Mouse (Mus musculus) hindbrain, embryonic 12.5 days (tissue): ENCODE results near the gene Llgl1. TPM values are rescaled to one million over a fixed set of nuclear protein-coding genes. Genes with fewer than 3 reads are reported as not detected.

ENCODE experiments used
- ATAC-seq: fragments of 200-750 bp; cut with Nextera tagmentation; 2 replicates; pipeline ENCODE4 v1.8.0; 2017; ENCODE audit warnings: moderate TSS enrichment; ENCODE audit not compliant: low FRiP score
- H3K27ac ChIP-seq: fragments of 300-500 bp; sonication (generic); 2 replicates; pipeline ENCODE4 v1.5.1; 2016; ENCODE audit warnings: mild to moderate bottlenecking
- H3K27me3 ChIP-seq: fragments of 300-500 bp; sonication (generic); 2 replicates; pipeline ENCODE4 v1.6.1; 2016; ENCODE audit warnings: mild to moderate bottlenecking
- H3K36me3 ChIP-seq: fragments of 300-500 bp; sonication (generic); 2 replicates; pipeline ENCODE4 v1.6.1; 2016; ENCODE audit warnings: mild to moderate bottlenecking
- H3K4me1 ChIP-seq: fragments of 300-500 bp; sonication (generic); 2 replicates; pipeline ENCODE4 v1.6.1; 2016
- H3K4me2 ChIP-seq: fragments of 300-500 bp; sonication (generic); replicated peaks from 2 replicates; pipeline ENCODE4 v1.6.1; 2016; ENCODE audit warnings: mild to moderate bottlenecking
- H3K4me3 ChIP-seq: fragments of 300-500 bp; sonication (generic); 2 replicates; pipeline ENCODE4 v1.5.1; 2016; ENCODE audit warnings: mild to moderate bottlenecking
- H3K9ac ChIP-seq: fragments of 300-500 bp; sonication (generic); 2 replicates; pipeline ENCODE4 v1.6.1; 2016; ENCODE audit warnings: mild to moderate bottlenecking, moderate library complexity
- H3K9me3 ChIP-seq: fragments of 300-500 bp; sonication (generic); replicated peaks from 2 replicates; pipeline ENCODE4 v1.6.1; 2016; ENCODE audit warnings: mild to moderate bottlenecking
- WGBS: fragments of 180-500 bp; shearing (Covaris S2); methylation state at CpG from one replicate; pipeline ENCODE4 v1.1.7; 2016; 5-methylcytosine and 5-hydroxymethylcytosine counted together
- polyA plus RNA-seq: library from polyadenylated mRNA; unstranded; fragments of >200 nt; fragmentation: Nextera tagmentation; extraction: Ambion mirVana; gene quantifications from 2 replicates; pipeline ENCODE4 v1.2.1, GENCODE M21; 2016

The Llgl1 gene
- 106 and 113 TPM in 2 replicates for polyA plus RNA-seq

DNA sequence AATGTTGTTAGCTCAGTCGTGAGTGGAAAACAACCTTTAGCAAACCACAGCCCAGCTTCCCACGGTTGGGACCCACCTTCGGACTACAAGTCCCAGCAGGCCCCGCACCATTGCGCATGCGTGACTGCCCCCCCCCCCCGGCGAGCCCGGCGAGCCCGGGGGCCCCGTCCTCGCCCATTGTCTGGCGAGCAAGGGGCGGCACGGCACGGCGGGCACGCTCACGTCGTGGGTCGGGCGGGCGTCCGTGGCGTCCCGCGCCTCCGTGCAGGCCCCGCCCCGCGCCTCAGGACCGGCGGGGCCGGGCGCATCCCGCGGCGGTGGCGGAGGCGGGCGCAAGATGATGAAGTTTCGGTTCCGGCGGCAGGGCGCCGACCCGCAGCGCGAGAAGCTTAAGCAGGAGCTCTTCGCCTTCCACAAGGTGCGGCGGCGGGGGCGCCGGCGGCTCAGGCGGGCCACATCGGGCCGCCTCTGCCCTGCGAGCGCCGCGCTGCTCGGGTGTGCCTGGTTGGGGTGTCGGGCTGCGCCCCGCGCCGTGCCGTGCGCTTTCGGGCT, at the start of gene Llgl1:
Gene Llgl1, plus strand, starts transcription at position 200 of the 552 bp plus-strand sequence.
- 0% methylated on average over 71 of the region's 73 CpGs for WGBS

DNA sequence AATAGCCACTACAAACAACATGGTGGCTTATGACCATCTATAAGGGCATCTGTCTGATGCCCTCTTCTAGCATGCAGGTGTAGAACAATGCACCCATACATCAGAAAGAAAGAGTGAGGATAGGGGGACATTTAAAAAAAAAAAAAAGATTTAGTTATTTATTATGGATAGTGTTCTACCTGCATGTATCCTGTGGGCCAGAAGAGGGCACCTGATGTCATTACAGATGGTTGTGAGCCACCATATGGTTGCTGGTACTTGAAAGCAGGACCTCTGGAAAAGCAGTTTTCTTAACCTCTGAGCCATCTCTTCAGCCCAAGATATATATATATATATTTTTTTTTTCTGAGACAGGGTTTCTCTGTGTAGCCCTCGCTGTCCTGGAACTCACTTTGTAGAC, 3.4 kb upstream of the Llgl1 start:
- WGBS = 73% methylated on average over 1 of the region's 1 CpGs
- no peak for ATAC-seq
- Histone ChIP-seq H3K9ac (no peak overlapping the region), H3K27me3 (no peaks in the 10 kb centered on the region), H3K9me3 (no peaks in the 10 kb centered on the region), H3K27ac (no peak overlapping the region), H3K4me2 (no peak overlapping the region), H3K4me3 (no peak overlapping the region), H3K36me3 (no peaks in the 10 kb centered on the region), H3K4me1 (peaks cover 15% of the 10 kb centered on the region)

More for the DNA sequence above, at the start of gene Llgl1:
- Histone ChIP-seq H3K4me1 (peaks cover 43% of the 10 kb centered on the region), H3K4me3 (peak within 1 kb of the TSS; percentile 70), H3K4me2 (peak within 1 kb of the TSS; percentile 78), H3K27me3 (no peaks in the 10 kb centered on the region), H3K36me3 (peaks cover 9% of the 10 kb centered on the region), H3K9me3 (no peaks in the 10 kb centered on the region), H3K9ac (peak within 1 kb of the TSS; percentile 92), H3K27ac (peak within 1 kb of the TSS; percentile 87)
- peak; percentile 80 for ATAC-seq

DNA sequence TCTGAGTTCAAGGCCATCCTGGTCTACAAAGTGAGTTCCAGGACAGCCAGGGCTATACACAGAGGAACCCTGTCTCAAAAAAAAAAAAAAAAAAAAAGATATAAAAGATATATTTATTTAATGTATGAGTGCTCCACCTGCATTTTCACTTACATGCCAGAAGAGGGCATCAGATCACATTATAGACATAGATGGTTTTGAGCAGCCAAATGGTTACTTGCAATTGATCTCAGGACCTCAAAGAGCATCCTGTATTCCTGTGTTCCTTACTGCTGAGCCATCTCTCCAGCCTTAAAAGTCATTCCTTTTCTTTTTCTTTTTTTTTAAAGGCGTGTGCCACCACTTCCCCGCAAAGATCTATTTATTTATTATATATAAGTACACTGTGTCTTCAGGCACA, 2.0 kb upstream of the Llgl1 start:
- Histone ChIP-seq H3K9ac (no peak overlapping the region), H3K4me1 (peaks cover 29% of the 10 kb centered on the region), H3K27ac (no peak overlapping the region), H3K27me3 (no peaks in the 10 kb centered on the region), H3K4me3 (no peak overlapping the region), H3K9me3 (no peaks in the 10 kb centered on the region), H3K36me3 (no peaks in the 10 kb centered on the region), H3K4me2 (no peak overlapping the region)
- WGBS = 70% methylated on average over 2 of the region's 2 CpGs
- ATAC-seq = no peak

DNA sequence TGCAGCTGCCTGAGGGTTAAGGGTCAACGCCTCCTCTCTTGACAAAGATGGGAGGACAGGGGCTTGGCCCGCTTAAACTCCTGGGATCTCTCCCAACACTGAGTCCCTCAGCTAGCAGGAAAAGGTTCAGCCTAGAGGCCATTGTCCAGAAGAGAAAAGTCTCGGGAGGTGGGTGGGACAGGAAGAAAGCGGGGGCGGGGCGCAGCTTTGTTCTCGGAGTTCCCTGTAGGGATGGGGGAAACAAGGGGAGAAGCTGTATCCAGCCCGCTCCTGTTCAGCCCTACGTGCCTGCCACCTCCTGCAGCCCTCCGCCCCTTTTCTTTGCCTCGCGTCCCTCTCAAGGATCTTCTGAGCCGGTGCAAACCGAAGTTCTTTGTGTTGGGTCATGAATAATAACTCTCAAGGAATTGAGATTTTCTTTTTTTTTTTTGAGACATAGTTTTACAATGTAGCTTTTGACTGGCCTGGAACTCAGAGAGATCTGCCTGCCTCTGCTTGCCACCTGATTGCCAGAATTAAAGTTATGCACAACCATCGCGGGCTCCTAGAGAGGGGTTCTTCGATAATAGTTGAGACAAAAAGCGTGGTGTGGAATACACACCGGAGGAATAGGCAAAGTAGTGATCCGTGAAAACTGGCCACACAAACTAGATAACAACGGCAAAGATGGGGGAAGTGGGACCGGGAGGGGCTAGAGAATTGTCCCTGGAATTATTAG, 558 bp upstream of the Llgl1 start:
- WGBS = 1% methylated on average over 22 of the region's 22 CpGs
- Histone ChIP-seq H3K27me3 (no peaks in the 10 kb centered on the region), H3K9ac (peak overlapping the region; percentile 92), H3K36me3 (0 out of 2 replicates have a peak, but pooled peaks cover 4% of the 10 kb centered on the region), H3K4me1 (peaks cover 43% of the 10 kb centered on the region), H3K4me2 (peak overlapping the region; percentile 78), H3K4me3 (peak overlapping the region; percentile 70), H3K27ac (peak overlapping the region; percentile 87), H3K9me3 (no peaks in the 10 kb centered on the region)
- peak; percentile 59 for ATAC-seq

DNA sequence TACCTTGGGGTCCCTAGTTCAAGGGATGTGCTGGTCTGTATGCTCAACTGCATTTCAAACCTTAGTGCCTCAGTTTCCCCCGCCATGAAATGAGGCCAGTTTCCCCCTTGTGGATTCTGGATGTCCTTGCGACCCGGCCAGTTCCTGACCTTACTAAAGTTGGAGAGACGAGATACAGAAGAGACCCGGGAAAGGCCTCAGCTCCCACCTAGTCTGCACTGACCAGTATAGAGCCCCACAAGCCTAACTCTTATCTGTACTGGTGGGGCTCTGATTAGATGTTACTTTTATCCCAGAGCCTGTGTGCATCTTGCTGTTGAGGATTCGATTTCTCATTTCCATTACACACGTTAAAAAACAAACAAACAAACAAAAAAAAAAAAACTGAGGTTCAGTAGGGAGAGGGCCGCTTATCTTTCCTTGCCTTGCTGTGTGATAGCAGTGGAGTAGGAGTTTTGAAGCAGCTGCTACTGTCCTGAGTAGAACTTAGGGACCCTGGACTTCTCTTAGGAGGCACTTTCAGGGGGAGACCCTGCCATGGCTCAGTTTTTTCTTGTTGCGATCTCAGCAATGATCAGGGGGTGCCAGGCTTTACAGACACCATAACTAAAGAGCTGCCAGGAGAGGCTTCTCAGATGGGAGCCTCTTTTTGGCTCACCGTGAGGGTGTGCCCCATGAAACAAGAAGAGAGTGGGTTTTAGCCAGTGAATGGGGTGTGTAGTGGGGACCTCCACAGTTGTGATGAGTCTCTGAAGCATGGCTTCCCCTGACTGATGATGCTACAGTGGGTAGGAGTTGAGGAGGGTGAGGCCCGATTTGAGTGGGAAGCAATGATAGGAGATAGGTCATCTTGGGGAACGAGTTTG, 1.0 kb downstream of the Llgl1 start:
- Histone ChIP-seq H3K27me3 (no peaks in the 10 kb centered on the region), H3K27ac (peak overlapping the region; percentile 87), H3K4me3 (peak overlapping the region; percentile 70), H3K9ac (peak overlapping the region; percentile 92), H3K4me1 (peaks cover 43% of the 10 kb centered on the region), H3K4me2 (peak overlapping the region; percentile 78), H3K9me3 (no peaks in the 10 kb centered on the region), H3K36me3 (peaks cover 19% of the 10 kb centered on the region)
- ATAC-seq = no peak
- WGBS = 27% methylated on average over 12 of the region's 12 CpGs

- H3K9ac ChIP-seq = no peak overlapping the region
- WGBS = 87% methylated on average over 2 of the region's 4 CpGs
- ATAC-seq = no peak
These were observed 2.1 kb downstream of the Llgl1 start for GRCm38 (mm10) chr11:60701611-60702010.

GRCm38 (mm10) chr11:60703131-60703530, 3.6 kb downstream of the Llgl1 start:
- H3K36me3 ChIP-seq = peaks cover 44% of the 10 kb centered on the region
- no peak overlapping the region for H3K27ac ChIP-seq
- no peaks in the 10 kb centered on the region for H3K27me3 ChIP-seq
- H3K9me3 ChIP-seq = no peaks in the 10 kb centered on the region
- 0 out of 2 replicates have a peak overlapping the region, but pooled peaks have one; percentile 23 for H3K9ac ChIP-seq
- WGBS = 22% methylated on average over 4 of the region's 4 CpGs
- ATAC-seq = no peak
- H3K4me2 ChIP-seq = 0 out of 2 replicates have a peak overlapping the region, but pooled peaks have one; percentile 15
- H3K4me1 ChIP-seq = peaks cover 43% of the 10 kb centered on the region
- no peak overlapping the region for H3K4me3 ChIP-seq

More at GRCm38 (mm10) chr11:60701611-60702010, 2.1 kb downstream of the Llgl1 start:
- no peaks in the 10 kb centered on the region for H3K9me3 ChIP-seq
- H3K27ac ChIP-seq = no peak overlapping the region
- H3K4me1 ChIP-seq = peaks cover 43% of the 10 kb centered on the region
- H3K36me3 ChIP-seq = peaks cover 29% of the 10 kb centered on the region
- H3K4me2 ChIP-seq = peak overlapping the region; percentile 78
- H3K4me3 ChIP-seq = 0 out of 2 replicates have a peak overlapping the region, but pooled peaks have one; percentile 70
- no peaks in the 10 kb centered on the region for H3K27me3 ChIP-seq

- ATAC-seq = no peak
- Histone ChIP-seq H3K9ac (peak overlapping the region; percentile 6; the same call in 1 of the 2 replicates), H3K36me3 (peaks cover 56% of the 10 kb centered on the region), H3K27me3 (no peaks in the 10 kb centered on the region), H3K27ac (no peak overlapping the region), H3K9me3 (no peaks in the 10 kb centered on the region), H3K4me3 (no peak overlapping the region), H3K4me2 (no peak overlapping the region), H3K4me1 (peaks cover 36% of the 10 kb centered on the region)
- WGBS = 95% methylated on average over 19 of the region's 19 CpGs
These were observed 4.7 kb downstream of the Llgl1 start for GRCm38 (mm10) chr11:60704023-60704880.

DNA sequence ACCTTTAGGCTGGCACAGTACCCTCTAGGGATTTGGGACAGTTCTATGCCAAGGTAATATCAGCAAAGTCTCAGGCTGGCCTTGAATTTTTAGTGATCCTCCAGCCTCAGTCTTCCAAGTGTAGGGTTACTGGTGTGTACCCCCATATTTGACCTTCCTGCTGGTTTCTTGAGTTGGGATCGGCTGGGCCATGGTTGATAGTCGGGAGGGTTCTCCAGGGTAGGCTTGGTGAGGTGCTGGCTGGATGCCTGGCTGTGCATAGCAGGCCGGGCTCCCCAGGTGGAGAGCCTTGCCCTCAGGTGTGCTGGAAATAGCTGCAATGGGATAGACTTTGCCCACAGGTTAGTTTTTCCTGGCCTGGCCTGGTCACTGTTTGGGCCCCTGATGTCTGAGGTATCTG, 5.7 kb downstream of the Llgl1 start:
- H3K4me2 ChIP-seq = no peak overlapping the region
- 92% methylated on average over 3 of the region's 3 CpGs for WGBS
- H3K9me3 ChIP-seq = no peaks in the 10 kb centered on the region
- H3K36me3 ChIP-seq = peaks cover 66% of the 10 kb centered on the region
- no peak overlapping the region for H3K4me3 ChIP-seq
- no peaks in the 10 kb centered on the region for H3K27me3 ChIP-seq
- ATAC-seq = no peak
- H3K9ac ChIP-seq = no peak overlapping the region
- H3K4me1 ChIP-seq = peaks cover 36% of the 10 kb centered on the region
- H3K27ac ChIP-seq = no peak overlapping the region

- ATAC-seq = no peak
- no peak overlapping the region for H3K4me3 ChIP-seq
- H3K4me2 ChIP-seq = no peak overlapping the region
- no peaks in the 10 kb centered on the region for H3K27me3 ChIP-seq
- WGBS = 92% methylated on average over 7 of the region's 7 CpGs
- peaks cover 29% of the 10 kb centered on the region for H3K4me1 ChIP-seq
- H3K36me3 ChIP-seq = peaks cover 74% of the 10 kb centered on the region
- H3K27ac ChIP-seq = no peak overlapping the region
- H3K9ac ChIP-seq = no peak overlapping the region
- H3K9me3 ChIP-seq = no peaks in the 10 kb centered on the region
These were observed 6.6 kb downstream of the Llgl1 start for GRCm38 (mm10) chr11:60706076-60706475.

DNA sequence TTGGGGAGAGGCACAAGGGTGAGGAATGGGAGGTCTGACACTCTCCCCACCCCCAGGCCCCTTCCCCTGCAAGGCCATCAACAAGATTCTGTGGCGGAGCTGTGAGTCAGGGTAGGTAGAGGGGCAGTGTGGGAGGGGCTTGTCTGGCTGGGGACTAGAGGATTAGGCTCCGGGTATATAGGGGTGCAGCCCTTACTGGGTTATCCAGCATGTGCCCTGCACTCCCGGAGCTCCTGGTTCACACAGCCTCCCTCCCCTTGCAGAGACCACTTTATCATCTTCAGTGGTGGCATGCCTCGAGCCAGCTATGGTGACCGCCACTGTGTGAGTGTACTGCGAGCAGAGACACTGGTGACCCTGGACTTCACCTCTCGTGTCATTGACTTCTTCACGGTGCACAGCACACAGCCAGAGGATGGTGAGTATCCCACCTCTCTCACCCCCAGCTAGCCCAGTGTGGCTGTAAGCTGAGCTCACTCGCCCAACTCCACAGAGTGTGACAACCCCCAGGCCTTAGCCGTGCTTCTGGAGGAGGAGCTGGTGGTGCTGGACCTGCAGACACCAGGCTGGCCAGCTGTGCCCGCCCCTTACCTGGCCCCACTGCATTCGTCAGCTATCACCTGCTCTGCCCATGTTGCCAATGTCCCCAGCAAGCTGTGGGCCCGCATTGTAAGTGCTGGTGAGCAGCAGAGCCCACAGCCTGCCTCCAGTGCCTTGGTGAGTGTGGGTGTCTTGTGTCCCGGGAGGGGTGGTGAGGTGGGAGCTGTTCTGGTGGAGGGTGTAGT, 7.4 kb downstream of the Llgl1 start:
- Histone ChIP-seq H3K27ac (no peak overlapping the region), H3K4me2 (no peak overlapping the region), H3K27me3 (no peaks in the 10 kb centered on the region), H3K9ac (no peak overlapping the region), H3K4me3 (no peak overlapping the region), H3K4me1 (peaks cover 21% of the 10 kb centered on the region), H3K9me3 (no peaks in the 10 kb centered on the region), H3K36me3 (peaks cover 82% of the 10 kb centered on the region)
- WGBS = 91% methylated on average over 14 of the region's 14 CpGs
- no peak for ATAC-seq
